8 mouse cellular contexts compared by ENCODE assay signal in genomic region chr14:118088437-118089207, GRCm38 (mm10). TPM values are rescaled to one million over a fixed set of nuclear protein-coding genes. Genes with fewer than 3 reads are reported as not detected.
DNase-seq lines count a peak whose midpoint lies in the region; ATAC-seq and TF ChIP-seq lines count a peak whose summit lies in the region.

No protein-coding gene starts in this region.

- no peaks in the 10 kb centered on the region for H3K9me3 ChIP-seq in limb, embryonic 14.5 days (ENCODE audit: control insufficient read depth, low read length)
- no peaks in the 10 kb centered on the region for H3K9me3 ChIP-seq in midbrain, embryonic 15.5 days

- H3K4me1 ChIP-seq in limb, embryonic 14.5 days (ENCODE audit: control insufficient read depth, insufficient read depth, low read length) = 0 out of 2 replicates have a peak, but pooled peaks cover 4% of the 10 kb centered on the region
- peaks cover 8% of the 10 kb centered on the region for H3K4me1 ChIP-seq in midbrain, embryonic 15.5 days

- ATAC-seq in granulocyte monocyte progenitor cell, adult 5-6 weeks (replicated peaks; ENCODE audit: poor library complexity, severe bottlenecking) = peak; percentile 64
- peak; percentile 38 for ATAC-seq in limb, embryonic 14.5 days (ENCODE audit: low FRiP score, low read depth)
- peak; percentile 51 for ATAC-seq in midbrain, embryonic 15.5 days (replicated peaks)

- H3K4me2 ChIP-seq in limb, embryonic 14.5 days (replicated peaks; ENCODE audit: low read depth, low read length, severe bottlenecking) = peak overlapping the region; percentile 68
- peak overlapping the region; percentile 69 for H3K4me2 ChIP-seq in midbrain, embryonic 15.5 days

- peak overlapping the region; percentile 60 for H3K4me3 ChIP-seq in limb, embryonic 14.5 days (replicated peaks; ENCODE audit: low read length)
- peak overlapping the region; percentile 61 for H3K4me3 ChIP-seq in midbrain, embryonic 15.5 days

- peak overlapping the region; percentile 58 for H3K9ac ChIP-seq in limb, embryonic 14.5 days (ENCODE audit: low read depth, low read length, severe bottlenecking)
- H3K9ac ChIP-seq in midbrain, embryonic 15.5 days = peak overlapping the region; percentile 52

- H3K27me3 ChIP-seq in limb, embryonic 14.5 days (ENCODE audit: control insufficient read depth, insufficient read depth, low read length) = no peaks in the 10 kb centered on the region
- no peaks in the 10 kb centered on the region for H3K27me3 ChIP-seq in midbrain, embryonic 15.5 days (replicated peaks)

- WGBS in limb, embryonic 14.5 days = 14% methylated on average over 22 of the region's 22 CpGs
- 6% methylated on average over 22 of the region's 22 CpGs for WGBS in midbrain, embryonic 15.5 days

- DNase-seq in heart, adult 11 months = peak; percentile 71
- DNase-seq in heart, postnatal 25 days (ENCODE audit: low spot score) = no peak
- DNase-seq in R1 (ENCODE audit: low read depth, low spot score) = peak; percentile 54
- no peak for DNase-seq in limb, embryonic 14.5 days (ENCODE audit: low spot score)
- no peak for DNase-seq in right cerebral cortex, adult 18-20 months
- no peak for DNase-seq in layer of hippocampus, postnatal 14 days (ENCODE audit: low spot score in 2 of 2)

- intact Hi-C loops in heart, postnatal 25 days (cut with DNase I) = loop anchor here (2.0 kb wide), 1 partner anchor 44 kb away; the partner anchor contains the start of gene Tgds

- TF ChIP-seq POLR2A in limb, embryonic 14.5 days (IDR thresholded peaks at IDR 0.05; ENCODE audit: borderline replicate concordance, extremely low read depth, insufficient read depth, insufficient read length) = no peak

- H3K27ac ChIP-seq in limb, embryonic 14.5 days (replicated peaks; ENCODE audit: low read depth, low read length) = peak overlapping the region; percentile 48
- peak overlapping the region; percentile 61 for H3K27ac ChIP-seq in midbrain, embryonic 15.5 days

- H3K36me3 ChIP-seq in limb, embryonic 14.5 days (ENCODE audit: control insufficient read depth, insufficient read depth, low read length) = no peaks in the 10 kb centered on the region
- H3K36me3 ChIP-seq in midbrain, embryonic 15.5 days (replicated peaks) = no peaks in the 10 kb centered on the region

RNA-seq across cellular contexts. Expression of gene Dct, which starts 36.6 kb away (rescaled TPM):
- total RNA-seq in heart, postnatal 25 days (2021) = 1 to 10 TPM; 2.1 to 2.7 TPM
- not detected in 2 replicates for total RNA-seq in granulocyte monocyte progenitor cell, adult 5-6 weeks (2014; fragmentation: Nextera tagmentation)
- total RNA-seq in granulocyte monocyte progenitor cell, adult 5-6 weeks (2017) = not detected in 2 replicates
- polyA plus RNA-seq in limb, embryonic 14.5 days (2012; rRNA removed) = 2.4 and 4.1 TPM in 2 replicates
- polyA plus RNA-seq in limb, embryonic 14.5 days (2014; fragmentation: Nextera tagmentation; extraction: Ambion mirVana) = 3.2 and 3.3 TPM in 2 replicates
- 1.1 and 1.2 TPM in 2 replicates for polyA plus RNA-seq in midbrain, embryonic 15.5 days (2015; fragmentation: Nextera tagmentation; extraction: Ambion mirVana)
- 1 to 10 TPM in 1 of 2 experiments, under 1 TPM in 1; 0.83 to 1.0 TPM for total RNA-seq in layer of hippocampus, postnatal 14 days (2021)

RNA-seq across cellular contexts. Expression of gene Tgds, which starts 43.9 kb away (rescaled TPM):
- total RNA-seq in heart, postnatal 25 days (2021) = 10 to 100 TPM in 1 of 2 experiments, 1 to 10 TPM in 1; 9.5 to 10.1 TPM
- total RNA-seq in granulocyte monocyte progenitor cell, adult 5-6 weeks (2014; fragmentation: Nextera tagmentation) = 14.2 and 34.4 TPM in 2 replicates
- total RNA-seq in granulocyte monocyte progenitor cell, adult 5-6 weeks (2017) = 18.0 and 31.4 TPM in 2 replicates
- 36.0 and 39.9 TPM in 2 replicates for polyA plus RNA-seq in limb, embryonic 14.5 days (2012; rRNA removed)
- 37.9 and 38.6 TPM in 2 replicates for polyA plus RNA-seq in limb, embryonic 14.5 days (2014; fragmentation: Nextera tagmentation; extraction: Ambion mirVana)
- polyA plus RNA-seq in midbrain, embryonic 15.5 days (2015; fragmentation: Nextera tagmentation; extraction: Ambion mirVana) = 16.8 TPM in 2 replicates
- total RNA-seq in layer of hippocampus, postnatal 14 days (2021) = 10 to 100 TPM; 11.0 to 11.3 TPM

RNA-seq across cellular contexts. Expression of gene Gpr180, which starts 48.3 kb away (rescaled TPM):
- total RNA-seq in heart, postnatal 25 days (2021) = 10 to 100 TPM; 20.3 to 21.1 TPM
- total RNA-seq in granulocyte monocyte progenitor cell, adult 5-6 weeks (2014; fragmentation: Nextera tagmentation) = 15.0 and 29.7 TPM in 2 replicates
- total RNA-seq in granulocyte monocyte progenitor cell, adult 5-6 weeks (2017) = 10.3 and 12.7 TPM in 2 replicates
- 60.8 and 75.7 TPM in 2 replicates for polyA plus RNA-seq in limb, embryonic 14.5 days (2012; rRNA removed)
- polyA plus RNA-seq in limb, embryonic 14.5 days (2014; fragmentation: Nextera tagmentation; extraction: Ambion mirVana) = 82.6 and 84.5 TPM in 2 replicates
- 43.8 and 44.0 TPM in 2 replicates for polyA plus RNA-seq in midbrain, embryonic 15.5 days (2015; fragmentation: Nextera tagmentation; extraction: Ambion mirVana)
- total RNA-seq in layer of hippocampus, postnatal 14 days (2021) = 10 to 100 TPM; 26.4 to 26.5 TPM

Comparison
In these comparisons a context has a peak if more than half of its experiments do, and no peak if none do; other contexts are left out.
1. DNase-seq: peak in heart, adult 11 months (single experiment) and R1 (single experiment); none in heart, postnatal 25 days (single experiment), limb, embryonic 14.5 days (single experiment), right cerebral cortex, adult 18-20 months (single experiment) and layer of hippocampus, postnatal 14 days (0 of 2).
2. Peak in every context shown above with its lines, with median percentiles within 50 percentile points of each other: ATAC-seq.